Mouse (Mus musculus): ENCODE results near the gene Eif4e.

The Eif4e gene

GRCm38 (mm10) chr3:138526073-138526915, at the start of gene Eif4e:
Eif4e (plus strand) TSS chr3:138526179.
- in situ Hi-C loops (cut with MboI): no loop called here

- in situ Hi-C loops (cut with MboI): no loop called here
Measured at GRCm38 (mm10) chr3:138479489-138479888, 46.5 kb upstream of the Eif4e start.

GRCm38 (mm10) chr3:138481526-138482284, 44.3 kb upstream of the Eif4e start:
- in situ Hi-C loops (cut with MboI): no loop called here

GRCm38 (mm10) chr3:138483240-138483639, 42.7 kb upstream of the Eif4e start:
- in situ Hi-C loops (cut with MboI): no loop called here

- in situ Hi-C loops (cut with MboI): no loop called here
Measured at GRCm38 (mm10) chr3:138488584-138489326, 37.2 kb upstream of the Eif4e start.

- in situ Hi-C loops (cut with MboI): no loop called here
Measured at GRCm38 (mm10) chr3:138489327-138490033, 36.5 kb upstream of the Eif4e start, which contains the start of gene Metap1. Metap1 (minus strand) TSS chr3:138489515.

GRCm38 (mm10) chr3:138490034-138490337, 36.0 kb upstream of the Eif4e start:
- in situ Hi-C loops (cut with MboI): no loop called here

- in situ Hi-C loops (cut with MboI): no loop called here
Measured at GRCm38 (mm10) chr3:138493668-138494067, 32.3 kb upstream of the Eif4e start.

- in situ Hi-C loops (cut with MboI): no loop called here
Measured at GRCm38 (mm10) chr3:138494565-138494964, 31.4 kb upstream of the Eif4e start.

GRCm38 (mm10) chr3:138495166-138496145, 30.5 kb upstream of the Eif4e start:
- in situ Hi-C loops (cut with MboI): no loop called here

- in situ Hi-C loops (cut with MboI): no loop called here
Measured at GRCm38 (mm10) chr3:138498731-138499130, 27.2 kb upstream of the Eif4e start.

- in situ Hi-C loops (cut with MboI): no loop called here
Measured at GRCm38 (mm10) chr3:138499854-138500740, 25.9 kb upstream of the Eif4e start.

- in situ Hi-C loops (cut with MboI): no loop called here
Measured at GRCm38 (mm10) chr3:138503754-138504153, 22.2 kb upstream of the Eif4e start.

- in situ Hi-C loops (cut with MboI): no loop called here
Measured at GRCm38 (mm10) chr3:138506749-138507148, 19.2 kb upstream of the Eif4e start.

- in situ Hi-C loops (cut with MboI): no loop called here
Measured at GRCm38 (mm10) chr3:138509581-138509980, 16.4 kb upstream of the Eif4e start.

- in situ Hi-C loops (cut with MboI): no loop called here
Measured at GRCm38 (mm10) chr3:138510471-138510870, 15.5 kb upstream of the Eif4e start.

GRCm38 (mm10) chr3:138513243-138513642, 12.7 kb upstream of the Eif4e start:
- in situ Hi-C loops (cut with MboI): no loop called here

- in situ Hi-C loops (cut with MboI): no loop called here
Measured at GRCm38 (mm10) chr3:138514749-138515148, 11.2 kb upstream of the Eif4e start.

- in situ Hi-C loops (cut with MboI): no loop called here
Measured at GRCm38 (mm10) chr3:138515656-138516370, 10.2 kb upstream of the Eif4e start.
